Mouse (Mus musculus) liver, postnatal 0 days (tissue): Measurements from ENCODE around the gene Fem1a.

ENCODE experiments used
- CTCF ChIP-seq: sonication (generic); IDR thresholded peaks from 2 replicates; pipeline ENCODE4 v1.5.1; 2016; ENCODE audit warnings: antibody characterized with exemption, low read depth
- EP300 ChIP-seq: IDR thresholded peaks from 2 replicates; pipeline ENCODE4 v1.6.1; 2016; ENCODE audit warnings: antibody characterized with exemption, low read depth, mild to moderate bottlenecking

- no peak for TF ChIP-seq CTCF
- no peak for TF ChIP-seq EP300
Observed at GRCm38 (mm10) chr17:56292531-56293222, 36.1 kb downstream of the Fem1a start, which contains the start of gene Plin3.
